Mouse (Mus musculus) lung, postnatal 0 days (tissue): ENCODE results near the gene Lpin3.

ENCODE experiments used
- CTCF ChIP-seq: IDR thresholded peaks from 2 replicates; pipeline ENCODE4 v1.5.1; 2016; ENCODE audit warnings: antibody characterized with exemption, mild to moderate bottlenecking
- EP300 ChIP-seq: IDR thresholded peaks from 2 replicates; pipeline ENCODE4 v1.6.1; 2016; ENCODE audit warnings: antibody characterized with exemption, mild to moderate bottlenecking, control low read depth

DNA sequence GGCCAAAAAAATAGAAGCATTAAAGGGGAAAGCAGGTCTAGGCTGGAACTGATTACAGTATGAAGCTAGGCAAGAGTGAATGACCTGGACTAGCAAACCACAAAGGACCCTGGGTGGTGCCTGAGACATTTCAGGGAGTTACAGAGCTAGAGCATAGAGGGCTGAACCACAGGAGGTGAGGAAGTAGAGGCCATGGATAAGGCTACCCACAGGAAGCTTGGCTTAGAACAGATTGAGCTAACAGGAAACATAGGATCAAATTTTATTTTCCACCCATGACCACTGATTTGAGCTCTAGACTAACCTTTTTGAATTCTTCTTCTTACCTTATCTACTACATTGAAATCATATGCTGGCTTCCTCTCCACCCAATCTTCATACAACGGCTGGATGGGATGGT is 20.1 kb upstream of the Lpin3 start:
- no peak for TF ChIP-seq CTCF
- no peak for TF ChIP-seq EP300
